Mouse (Mus musculus) heart, embryonic 14.5 days (tissue): Measurements from ENCODE around the gene Spen. TPM values are rescaled to one million over a fixed set of nuclear protein-coding genes. Genes with fewer than 3 reads are reported as not detected.

Source experiments
- ATAC-seq: fragments of 200-750 bp; cut with Nextera tagmentation; 2 replicates; pipeline ENCODE4 v1.8.0; 2017; ENCODE audit warnings: low read depth, moderate TSS enrichment; ENCODE audit not compliant: insufficient number of reproducible peaks, insufficient read depth, low FRiP score
- H3K27ac ChIP-seq, 2 experiments: fragments of 200-500 bp in 1 of 2; fragments of 300-500 bp in 1 of 2; sonication (generic) in 1 of 2; replicated peaks in 1 of 2; 2 replicates each; pipeline ENCODE4 v1.5.1; 2012 to 2014; ENCODE audit warnings: low read depth in 2 of 2, low read length in 2 of 2, control low read depth in 1 of 2, mild to moderate bottlenecking in 1 of 2, mixed read lengths in 1 of 2; ENCODE audit not compliant: control insufficient read depth in 1 of 2, insufficient read depth in 1 of 2
- H3K27me3 ChIP-seq: fragments of 300-500 bp; sonication (generic); 2 replicates; pipeline ENCODE4 v1.6.1; 2014; ENCODE audit warnings: mild to moderate bottlenecking, low read length, control low read depth; ENCODE audit not compliant: control insufficient read depth, insufficient read depth
- H3K36me3 ChIP-seq: fragments of 300-500 bp; sonication (generic); 2 replicates; pipeline ENCODE4 v1.6.1; 2014; ENCODE audit warnings: mild to moderate bottlenecking, control low read depth, low read length, mixed read lengths; ENCODE audit not compliant: control insufficient read depth, insufficient read depth
- H3K4me1 ChIP-seq, 2 experiments: fragments of 200-500 bp in 1 of 2; fragments of 300-500 bp in 1 of 2; sonication (generic) in 1 of 2; 2 replicates each; pipeline ENCODE4 v1.6.1; 2012 to 2014; ENCODE audit warnings: low read length in 2 of 2, control low read depth in 1 of 2, mixed read lengths in 1 of 2; ENCODE audit not compliant: control insufficient read depth in 2 of 2, insufficient read depth in 2 of 2
- H3K4me2 ChIP-seq: fragments of 300-500 bp; sonication (generic); 2 replicates; pipeline ENCODE4 v1.6.1; 2014; ENCODE audit warnings: mild to moderate bottlenecking, low read length
- H3K4me3 ChIP-seq, 2 experiments: fragments of 200-500 bp in 1 of 2; fragments of 300-500 bp in 1 of 2; sonication (generic) in 1 of 2; 2 replicates each; pipeline ENCODE4 v1.5.1; 2012 to 2014; ENCODE audit warnings: low read length in 2 of 2, mild to moderate bottlenecking in 2 of 2, control low read depth in 1 of 2, low read depth in 1 of 2, moderate library complexity in 1 of 2; ENCODE audit not compliant: control insufficient read depth in 1 of 2, insufficient read depth in 1 of 2
- H3K9ac ChIP-seq: fragments of 300-500 bp; sonication (generic); 2 replicates; pipeline ENCODE4 v1.6.1; 2014; ENCODE audit warnings: mild to moderate bottlenecking, low read length
- H3K9me3 ChIP-seq: fragments of 300-500 bp; sonication (generic); 2 replicates; pipeline ENCODE4 v1.6.1; 2016; ENCODE audit warnings: low read length, control low read depth; ENCODE audit not compliant: control insufficient read depth
- WGBS: fragments of 180-500 bp; shearing (Covaris S2); extraction: QIAGEN DNeasy Blood & Tissue Kit; methylation state at CpG from one replicate; pipeline ENCODE4 v1.1.7; 2014; 5-methylcytosine and 5-hydroxymethylcytosine counted together
- polyA plus RNA-seq: library from polyadenylated mRNA; unstranded; fragments of >200 nt; fragmentation: Nextera tagmentation; extraction: Ambion mirVana; gene quantifications from 2 replicates; pipeline ENCODE4 v1.2.1, GENCODE M21; 2014

Gene Spen
- polyA plus RNA-seq, 1 experiment from 2014 or later = 9.6 TPM

GRCm38 (mm10) chr4:141526936-141527650, 11.3 kb downstream of the Spen start:
- Histone ChIP-seq H3K27me3 (no peaks in the 10 kb centered on the region), H3K36me3 (peaks cover 4% of the 10 kb centered on the region), H3K4me2 (no peak overlapping the region), H3K27ac (no peak overlapping the region), H3K4me1 (peaks cover 13 to 45% of the 10 kb centered on the region in 2 experiments), H3K4me3 (no peak overlapping the region), H3K9me3 (no peaks in the 10 kb centered on the region), H3K9ac (no peak overlapping the region)
- 52% methylated on average over 7 of the region's 7 CpGs for WGBS
- no peak for ATAC-seq

- peaks cover 15% of the 10 kb centered on the region for H3K36me3 ChIP-seq
- no peak overlapping the region for H3K4me3 ChIP-seq
- H3K4me1 ChIP-seq = peaks cover 13 to 42% of the 10 kb centered on the region in 2 experiments
- WGBS = 65% methylated on average over 2 of the region's 2 CpGs
- no peaks in the 10 kb centered on the region for H3K27me3 ChIP-seq
- H3K27ac ChIP-seq = no peak overlapping the region
- no peak overlapping the region for H3K9ac ChIP-seq
- ATAC-seq = no peak
- H3K4me2 ChIP-seq = no peak overlapping the region
- H3K9me3 ChIP-seq = no peaks in the 10 kb centered on the region
Measured at GRCm38 (mm10) chr4:141525940-141526339, 12.5 kb downstream of the Spen start.

- WGBS = 7% methylated on average over 6 of the region's 6 CpGs
- Histone ChIP-seq H3K4me2 (no peak overlapping the region), H3K4me1 (peaks cover 13 to 40% of the 10 kb centered on the region in 2 experiments), H3K36me3 (peaks cover 25% of the 10 kb centered on the region), H3K9ac (peak overlapping the region; percentile 50), H3K9me3 (no peaks in the 10 kb centered on the region), H3K27ac (peak overlapping the region in 1 of 2 experiments; percentile 59; a peak in 2 of 4 replicates), H3K27me3 (no peaks in the 10 kb centered on the region), H3K4me3 (no peak overlapping the region)
- ATAC-seq = no peak
Measured at GRCm38 (mm10) chr4:141524658-141525057, 13.7 kb downstream of the Spen start.

- WGBS = 49% methylated on average over 11 of the region's 11 CpGs
- peak overlapping the region; percentile 14 for H3K4me2 ChIP-seq
Measured at GRCm38 (mm10) chr4:141523128-141523527, 15.3 kb downstream of the Spen start.

GRCm38 (mm10) chr4:141518386-141518785, 20.0 kb downstream of the Spen start:
- H3K4me3 ChIP-seq = no peak overlapping the region

More at GRCm38 (mm10) chr4:141523128-141523527, 15.3 kb downstream of the Spen start:
- peak; percentile 42; the same call in 1 of the 2 replicates for ATAC-seq
- H3K36me3 ChIP-seq = peaks cover 35% of the 10 kb centered on the region
- H3K9me3 ChIP-seq = no peaks in the 10 kb centered on the region
- peak overlapping the region; percentile 30; the same call in 1 of the 2 replicates for H3K9ac ChIP-seq
- no peak overlapping the region for H3K4me3 ChIP-seq
- peaks cover 13 to 27% of the 10 kb centered on the region in 2 experiments for H3K4me1 ChIP-seq
- H3K27me3 ChIP-seq = no peaks in the 10 kb centered on the region
- H3K27ac ChIP-seq = 0 out of 4 replicates have a peak overlapping the region, but pooled peaks of 1 of the 2 experiments have one; percentile 37

GRCm38 (mm10) chr4:141514179-141514641, 24.2 kb downstream of the Spen start:
- H3K4me2 ChIP-seq = no peak overlapping the region
- peak overlapping the region; percentile 10; the same call in 1 of the 2 replicates for H3K9ac ChIP-seq
- peaks cover 14 to 20% of the 10 kb centered on the region in 2 experiments for H3K4me1 ChIP-seq
- peaks cover 39% of the 10 kb centered on the region for H3K36me3 ChIP-seq
- no peaks in the 10 kb centered on the region for H3K27me3 ChIP-seq
- 31% methylated on average over 12 of the region's 12 CpGs for WGBS
- H3K4me3 ChIP-seq = no peak overlapping the region
- ATAC-seq = peak; percentile 35; the same call in 1 of the 2 replicates
- H3K9me3 ChIP-seq = no peaks in the 10 kb centered on the region
- peak overlapping the region; percentile 8 to 10; a peak in 2 of 4 replicates for H3K27ac ChIP-seq

More at GRCm38 (mm10) chr4:141518386-141518785, 20.0 kb downstream of the Spen start:
- no peak for ATAC-seq
- Histone ChIP-seq H3K9me3 (no peaks in the 10 kb centered on the region), H3K9ac (no peak overlapping the region), H3K36me3 (peaks cover 63% of the 10 kb centered on the region), H3K27me3 (no peaks in the 10 kb centered on the region), H3K4me2 (no peak overlapping the region), H3K4me1 (peaks cover 16 to 20% of the 10 kb centered on the region in 2 experiments), H3K27ac (no peak overlapping the region)
- WGBS = 85% methylated on average over 3 of the region's 3 CpGs

DNA sequence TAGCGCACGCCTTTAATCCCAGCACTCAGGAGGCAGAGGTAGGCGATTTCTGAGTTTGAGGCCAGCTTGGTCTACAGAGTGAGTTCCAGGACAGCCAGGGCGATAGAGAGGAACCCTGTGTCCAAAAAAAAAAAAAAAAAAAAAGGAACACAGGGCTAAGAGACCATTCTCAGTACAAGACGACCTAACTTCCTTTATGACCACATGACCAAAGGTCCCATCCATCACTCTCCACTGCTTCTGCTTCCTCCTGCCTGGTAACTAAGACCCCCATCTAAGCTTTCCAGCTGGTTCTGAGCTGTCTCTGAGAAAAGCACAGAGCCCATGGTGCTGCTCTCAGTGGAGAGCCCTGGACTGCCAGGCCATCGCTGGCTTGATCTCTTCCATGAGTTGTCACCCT, 26.3 kb downstream of the Spen start:
- H3K4me3 ChIP-seq = no peak overlapping the region
- WGBS = 80% methylated on average over 6 of the region's 6 CpGs
- H3K4me2 ChIP-seq = no peak overlapping the region
- H3K9ac ChIP-seq = peak overlapping the region; percentile 21; the same call in 1 of the 2 replicates
- H3K27me3 ChIP-seq = no peaks in the 10 kb centered on the region
- H3K36me3 ChIP-seq = peaks cover 22% of the 10 kb centered on the region
- H3K4me1 ChIP-seq = peaks cover 14 to 24% of the 10 kb centered on the region in 2 experiments
- H3K27ac ChIP-seq = no peak overlapping the region
- H3K9me3 ChIP-seq = no peaks in the 10 kb centered on the region
- no peak for ATAC-seq
